15 mouse cellular contexts compared by ENCODE assay signal in genomic region chr14:79296836-79297235, GRCm38 (mm10). TPM values are rescaled to one million over a fixed set of nuclear protein-coding genes. Genes with fewer than 3 reads are reported as not detected.
DNase-seq lines count a peak whose midpoint lies in the region; ATAC-seq and TF ChIP-seq lines count a peak whose summit lies in the region.
"Had no signal": no experiment of that assay in that cellular context is flagged by ENCODE, and none has a peak within 500 bp of the region (broad histone marks: within the 10 kb centered on the region; RNA-seq: fewer than 3 reads in every experiment).

No protein-coding gene starts in this region.

- TF ChIP-seq EP300 in stomach, postnatal 0 days (optimal IDR thresholded peaks at IDR 0.05) = no peak
- no peak for TF ChIP-seq EP300 in liver, postnatal 0 days (IDR thresholded peaks at IDR 0.05; ENCODE audit: low read depth)

- peak overlapping the region; percentile 29; the same call in 1 of the 2 replicates for H3K27ac ChIP-seq in layer of hippocampus, adult 2 months
- H3K27ac ChIP-seq in stomach, embryonic 14.5 days (ENCODE audit: low read length) = no peak overlapping the region
- no peak overlapping the region for H3K27ac ChIP-seq in stomach, postnatal 0 days (replicated peaks)
- peak overlapping the region; percentile 68 for H3K27ac ChIP-seq in liver, postnatal 0 days (ENCODE audit: low read depth)
- H3K27ac ChIP-seq: neural tube, embryonic 15.5 days had no signal

- no peak for TF ChIP-seq CTCF in layer of hippocampus, adult 2 months (conservative IDR thresholded peaks at IDR 0.05)
- no peak for TF ChIP-seq CTCF in stomach, postnatal 0 days (IDR thresholded peaks at IDR 0.05; ENCODE audit: low read depth)
- TF ChIP-seq CTCF in liver, postnatal 0 days (IDR thresholded peaks at IDR 0.05; ENCODE audit: low read depth) = no peak

- no peak for ATAC-seq in stomach, embryonic 14.5 days (ENCODE audit: insufficient number of reproducible peaks, insufficient read depth, low FRiP score, low read depth)
- no peak for ATAC-seq in stomach, postnatal 0 days (ENCODE audit: low FRiP score, low TSS enrichment)
- no peak for ATAC-seq in liver, postnatal 0 days
- ATAC-seq: inflammation-experienced regulatory T-cells, adult 6 months had no signal

- 42% methylated on average over 5 of the region's 5 CpGs for WGBS in stomach, embryonic 14.5 days
- WGBS in stomach, postnatal 0 days = 49% methylated on average over 5 of the region's 5 CpGs
- WGBS in liver, postnatal 0 days (ENCODE audit: insufficient replicate concordance) = 17% methylated on average over 5 of the region's 5 CpGs

- no peak overlapping the region for H3K9ac ChIP-seq in stomach, embryonic 14.5 days (replicated peaks; ENCODE audit: low read depth, low read length)
- no peak overlapping the region for H3K9ac ChIP-seq in stomach, postnatal 0 days (ENCODE audit: low read length)
- peak overlapping the region; percentile 42 for H3K9ac ChIP-seq in liver, postnatal 0 days (replicated peaks)
- H3K9ac ChIP-seq: neural tube, embryonic 15.5 days had no signal

- DNase-seq in adrenal gland, postnatal 14 days = peak; percentile 20
- no peak for DNase-seq in adrenal gland, postnatal 10 days
- DNase-seq in layer of hippocampus, adult 2 months (ENCODE audit: low spot score in 2 of 2) = no peak
- DNase-seq in layer of hippocampus, postnatal 36 days = no peak
- no peak for DNase-seq in stomach, postnatal 0 days (ENCODE audit: low spot score)
- no peak for DNase-seq in liver, postnatal 0 days
- no peak for DNase-seq in layer of hippocampus, adult 18-20 months (ENCODE audit: low spot score in 2 of 2)
- DNase-seq: cerebellum, postnatal 36 days; kidney, postnatal 36 days had no signal

- H3K36me3 ChIP-seq in stomach, embryonic 14.5 days (ENCODE audit: control insufficient read depth, insufficient read depth, low read length) = no peaks in the 10 kb centered on the region
- no peaks in the 10 kb centered on the region for H3K36me3 ChIP-seq in stomach, postnatal 0 days (ENCODE audit: control insufficient read depth, insufficient read depth, low read length)
- peaks cover 2% of the 10 kb centered on the region; the same call in 1 of the 2 replicates for H3K36me3 ChIP-seq in liver, postnatal 0 days (replicated peaks; ENCODE audit: insufficient read depth, low read length)
- H3K36me3 ChIP-seq: neural tube, embryonic 15.5 days had no signal

- peaks cover 7% of the 10 kb centered on the region; the same call in 1 of the 2 replicates for H3K4me1 ChIP-seq in stomach, embryonic 14.5 days (ENCODE audit: control insufficient read depth, insufficient read depth, low read length)
- no peaks in the 10 kb centered on the region for H3K4me1 ChIP-seq in stomach, postnatal 0 days (replicated peaks; ENCODE audit: control insufficient read depth, insufficient read depth)
- peaks cover 67% of the 10 kb centered on the region for H3K4me1 ChIP-seq in liver, postnatal 0 days (ENCODE audit: insufficient read depth)

- peak overlapping the region; percentile 22; the same call in 1 of the 2 replicates for H3K4me3 ChIP-seq in layer of hippocampus, adult 2 months
- H3K4me3 ChIP-seq in stomach, embryonic 14.5 days (ENCODE audit: low read depth, low read length) = no peak overlapping the region
- H3K4me3 ChIP-seq in stomach, postnatal 0 days (ENCODE audit: low read depth, low read length) = no peak overlapping the region
- peak overlapping the region; percentile 22 for H3K4me3 ChIP-seq in liver, postnatal 0 days (ENCODE audit: low read depth, low read length)
- H3K4me3 ChIP-seq: megakaryocyte, embryonic 14.5 days; neural tube, embryonic 15.5 days had no signal

- H3K9me3 ChIP-seq in stomach, embryonic 14.5 days (ENCODE audit: control insufficient read depth, low read depth, low read length) = no peaks in the 10 kb centered on the region
- no peaks in the 10 kb centered on the region for H3K9me3 ChIP-seq in stomach, postnatal 0 days (ENCODE audit: control insufficient read depth, low read length)
- H3K9me3 ChIP-seq in liver, postnatal 0 days (ENCODE audit: low read length) = no peaks in the 10 kb centered on the region
- H3K9me3 ChIP-seq: megakaryocyte, embryonic 14.5 days; neural tube, embryonic 15.5 days had no signal

- peaks cover 2% of the 10 kb centered on the region; the same call in 1 of the 2 replicates for H3K27me3 ChIP-seq in stomach, embryonic 14.5 days (ENCODE audit: control insufficient read depth, insufficient read depth, low read length)
- no peaks in the 10 kb centered on the region for H3K27me3 ChIP-seq in stomach, postnatal 0 days (ENCODE audit: control insufficient read depth, insufficient read depth, low read length)
- no peaks in the 10 kb centered on the region for H3K27me3 ChIP-seq in liver, postnatal 0 days (ENCODE audit: insufficient read depth, low read length)

- 0 out of 2 replicates have a peak overlapping the region, but pooled peaks have one; percentile 4 for H3K4me2 ChIP-seq in stomach, embryonic 14.5 days (replicated peaks; ENCODE audit: low read depth, low read length)
- no peak overlapping the region for H3K4me2 ChIP-seq in stomach, postnatal 0 days (replicated peaks; ENCODE audit: low read depth)
- peak overlapping the region; percentile 95 for H3K4me2 ChIP-seq in liver, postnatal 0 days (ENCODE audit: low read depth, low read length)
- H3K4me2 ChIP-seq: neural tube, embryonic 15.5 days had no signal

RNA-seq across cellular contexts. Expression of gene Rgcc, which starts 4.6 kb away (rescaled TPM):
- total RNA-seq in adrenal gland, postnatal 14 days (2021) = 172 and 203 TPM in 2 replicates
- 100 to 1,000 TPM; 154 to 227 TPM for total RNA-seq in adrenal gland, postnatal 10 days (2021)
- total RNA-seq in layer of hippocampus, adult 2 months (2021) = 10 to 100 TPM; 37.1 to 40.7 TPM
- total RNA-seq in layer of hippocampus, postnatal 36 days (2021) = 10 to 100 TPM; 44.6 to 44.8 TPM
- 46.5 and 49.8 TPM in 2 replicates for polyA plus RNA-seq in stomach, embryonic 14.5 days (2014; fragmentation: Nextera tagmentation; extraction: Ambion mirVana)
- polyA plus RNA-seq in stomach, postnatal 0 days (2015; fragmentation: Nextera tagmentation; extraction: Ambion mirVana) = 40.0 and 45.4 TPM in 2 replicates
- polyA plus RNA-seq in liver, postnatal 0 days (2015; fragmentation: Nextera tagmentation; extraction: Ambion mirVana) = 98.4 and 102 TPM in 2 replicates
- 10 to 100 TPM; 41.4 to 42.2 TPM for total RNA-seq in layer of hippocampus, adult 18-20 months (2021)

RNA-seq across cellular contexts. Expression of gene Zfp957, which starts 49.7 kb away (rescaled TPM):
- not detected in 2 replicates for total RNA-seq in adrenal gland, postnatal 14 days (2021)
- not detected for total RNA-seq in adrenal gland, postnatal 10 days (2021)
- total RNA-seq in layer of hippocampus, adult 2 months (2021) = not detected
- total RNA-seq in layer of hippocampus, postnatal 36 days (2021) = not detected
- not detected in 2 replicates for polyA plus RNA-seq in stomach, embryonic 14.5 days (2014; fragmentation: Nextera tagmentation; extraction: Ambion mirVana)
- polyA plus RNA-seq in stomach, postnatal 0 days (2015; fragmentation: Nextera tagmentation; extraction: Ambion mirVana) = not detected in 2 replicates
- polyA plus RNA-seq in liver, postnatal 0 days (2015; fragmentation: Nextera tagmentation; extraction: Ambion mirVana) = not detected in 2 replicates
- not detected for total RNA-seq in layer of hippocampus, adult 18-20 months (2021)
- total RNA-seq: granulocyte monocyte progenitor cell, adult 5-6 weeks; left cerebral cortex, postnatal 10 days had no signal
- polyA plus RNA-seq: neural tube, embryonic 15.5 days had no signal

Comparison
In these comparisons a context has a peak if more than half of its experiments do, and no peak if none do; other contexts are left out.
1. H3K27ac ChIP-seq: peak in layer of hippocampus, adult 2 months (single experiment) and liver, postnatal 0 days (single experiment); none in stomach, embryonic 14.5 days (single experiment) and stomach, postnatal 0 days (single experiment).
2. H3K4me3 ChIP-seq: peak in layer of hippocampus, adult 2 months (single experiment) and liver, postnatal 0 days (single experiment); none in stomach, embryonic 14.5 days (single experiment) and stomach, postnatal 0 days (single experiment).